Mouse (Mus musculus) liver, embryonic 13.5 days (tissue): ENCODE measurements around the gene Dohh. TPM values are rescaled to one million over a fixed set of nuclear protein-coding genes. Genes with fewer than 3 reads are reported as not detected.

ENCODE experiments used
- ATAC-seq: fragments of 200-750 bp; cut with Nextera tagmentation; 2 replicates; pipeline ENCODE4 v1.8.0; 2017; ENCODE audit warnings: low read depth, mild to moderate bottlenecking, moderate number of reproducible peaks, moderate library complexity
- DNase-seq: peaks from one replicate; pipeline ENCODE4 v3.0.0; 2022
- H3K27ac ChIP-seq: fragments of 300-500 bp; sonication (generic); 2 replicates; pipeline ENCODE4 v1.5.1; 2015; ENCODE audit warnings: moderate library complexity, mild to moderate bottlenecking, inconsistent platforms
- H3K27me3 ChIP-seq: fragments of 300-500 bp; sonication (generic); 2 replicates; pipeline ENCODE4 v1.6.1; 2015; ENCODE audit warnings: mild to moderate bottlenecking, inconsistent platforms
- H3K36me3 ChIP-seq: fragments of 300-500 bp; sonication (generic); 2 replicates; pipeline ENCODE4 v1.6.1; 2015; ENCODE audit warnings: mild to moderate bottlenecking, inconsistent platforms
- H3K4me1 ChIP-seq: fragments of 300-500 bp; sonication (generic); replicated peaks from 2 replicates; pipeline ENCODE4 v1.6.1; 2015; ENCODE audit warnings: inconsistent platforms
- H3K4me2 ChIP-seq: fragments of 300-500 bp; sonication (generic); 2 replicates; pipeline ENCODE4 v1.6.1; 2015; ENCODE audit warnings: inconsistent platforms, mild to moderate bottlenecking, moderate library complexity
- H3K4me3 ChIP-seq: fragments of 300-500 bp; sonication (generic); replicated peaks from 2 replicates; pipeline ENCODE4 v1.5.1; 2015; ENCODE audit warnings: mild to moderate bottlenecking, inconsistent platforms
- H3K9ac ChIP-seq: fragments of 300-500 bp; sonication (generic); 2 replicates; pipeline ENCODE4 v1.6.1; 2015; ENCODE audit warnings: mild to moderate bottlenecking, inconsistent platforms
- H3K9me3 ChIP-seq: fragments of 300-500 bp; sonication (generic); replicated peaks from 2 replicates; pipeline ENCODE4 v1.6.1; 2016; ENCODE audit warnings: inconsistent platforms
- WGBS: fragments of 180-500 bp; shearing (Covaris S2); methylation state at CpG from one replicate; pipeline ENCODE4 v1.1.7; 2015; ENCODE audit not compliant: insufficient replicate concordance; 5-methylcytosine and 5-hydroxymethylcytosine counted together
- polyA plus RNA-seq: library from polyadenylated mRNA; unstranded; fragments of >200 nt; fragmentation: Nextera tagmentation; extraction: Ambion mirVana; gene quantifications from 2 replicates; pipeline ENCODE4 v1.2.1, GENCODE M21; 2015

Dohh gene
- polyA plus RNA-seq, 1 experiment from 2014 or later: 68.7 TPM

DNA sequence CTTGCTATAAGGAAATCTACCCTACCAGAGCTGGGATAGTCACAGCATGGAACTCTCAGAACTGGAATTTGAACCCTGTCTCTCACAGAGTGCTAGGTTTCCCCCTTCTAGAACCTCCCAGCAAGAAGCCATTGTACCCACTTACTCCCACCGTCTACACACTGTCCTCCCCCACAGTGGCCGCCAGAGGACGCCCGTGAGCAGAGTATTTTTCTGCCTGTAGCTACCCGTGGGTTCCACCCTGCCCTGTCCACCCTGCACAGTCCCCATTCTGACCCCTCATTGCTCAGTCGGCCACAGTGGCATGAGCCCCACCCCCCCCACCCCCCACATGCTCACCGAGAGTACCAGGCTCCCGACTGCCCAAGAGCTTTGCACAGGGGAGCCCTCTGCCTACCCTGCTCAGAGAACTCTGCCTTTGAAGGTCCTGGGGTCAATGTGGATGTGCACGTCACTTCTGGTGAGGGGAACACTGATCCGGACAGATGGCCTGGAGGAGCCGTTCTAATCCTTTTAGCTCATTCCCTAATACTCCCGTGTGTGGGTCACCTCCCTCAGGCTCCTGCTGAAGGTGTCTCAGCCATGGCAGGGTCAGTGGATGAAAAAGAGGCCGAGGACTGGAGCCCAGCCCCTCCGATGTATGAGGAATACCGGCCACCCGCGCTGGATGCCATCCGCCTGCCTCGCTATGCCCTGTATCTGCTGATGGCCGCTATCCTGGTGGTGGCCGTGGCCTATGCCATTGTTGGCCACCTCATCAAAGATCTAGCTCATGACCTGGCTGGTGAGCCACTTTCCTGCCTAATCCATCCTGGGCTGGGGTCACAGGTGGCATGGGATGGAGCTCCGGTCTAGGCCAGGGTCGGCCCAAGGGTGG, 5.8 kb downstream of the Dohh start:
- WGBS: 56% methylated on average over 23 of the region's 23 CpGs
- Histone ChIP-seq H3K9ac (peak overlapping the region; percentile 41; the same call in 1 of the 2 replicates), H3K27ac (peak overlapping the region; percentile 50)

DNA sequence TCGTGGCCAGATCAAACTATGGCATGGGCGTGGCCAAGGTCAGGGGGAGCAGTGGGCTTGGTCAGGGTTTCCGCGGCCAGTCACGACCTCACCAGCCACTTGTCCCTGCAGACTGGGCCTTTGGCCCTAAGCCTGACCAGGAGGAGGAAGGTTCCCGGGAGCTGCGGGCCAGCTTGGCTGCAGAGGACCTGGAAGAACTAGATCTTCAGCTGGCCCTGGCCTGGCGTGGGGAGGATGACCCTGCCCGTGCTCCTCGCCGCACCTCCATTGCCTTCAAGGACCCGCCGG, 6.4 kb downstream of the Dohh start:
- Histone ChIP-seq H3K4me1 (peaks cover 50% of the 10 kb centered on the region), H3K27ac (no peak overlapping the region), H3K9ac (no peak overlapping the region), H3K36me3 (peaks cover 38% of the 10 kb centered on the region), H3K4me3 (no peak overlapping the region), H3K9me3 (no peaks in the 10 kb centered on the region), H3K27me3 (no peaks in the 10 kb centered on the region), H3K4me2 (no peak overlapping the region)
- 88% methylated on average over 13 of the region's 13 CpGs for WGBS
- ATAC-seq (no peak), DNase-seq (no peak)

More for the DNA sequence above, 5.8 kb downstream of the Dohh start:
- DNase-seq (peak; percentile 61), ATAC-seq (peak; percentile 39)
- Histone ChIP-seq H3K27me3 (no peaks in the 10 kb centered on the region), H3K4me3 (no peak overlapping the region), H3K4me2 (no peak overlapping the region), H3K4me1 (peaks cover 56% of the 10 kb centered on the region), H3K9me3 (no peaks in the 10 kb centered on the region), H3K36me3 (peaks cover 38% of the 10 kb centered on the region)

DNA sequence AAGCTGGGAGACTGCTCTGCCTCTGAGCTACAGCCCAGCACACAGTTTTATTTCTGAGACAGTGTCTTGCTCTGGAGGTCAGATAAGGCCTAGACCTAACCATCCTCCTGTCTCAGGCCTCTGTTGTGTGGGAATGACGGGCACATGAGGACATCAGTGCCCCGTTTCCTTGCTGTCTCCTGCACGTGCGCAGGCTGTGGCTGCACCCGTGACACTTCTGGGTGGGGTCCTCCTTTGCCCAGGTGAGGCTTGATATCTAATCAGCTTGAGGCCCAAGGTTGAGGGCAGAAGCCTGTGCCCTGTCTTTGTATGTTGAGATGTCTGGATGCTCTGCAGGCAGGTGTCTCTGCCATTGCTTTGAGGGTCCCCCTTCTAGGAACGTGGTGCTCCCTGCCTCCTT, 8.0 kb downstream of the Dohh start:
- H3K4me3 ChIP-seq: no peak overlapping the region
- DNase-seq (no peak), ATAC-seq (no peak)
- H3K36me3 ChIP-seq: peaks cover 24% of the 10 kb centered on the region
- H3K9me3 ChIP-seq: no peaks in the 10 kb centered on the region
- 59% methylated on average over 6 of the region's 6 CpGs for WGBS
- H3K4me1 ChIP-seq: peaks cover 43% of the 10 kb centered on the region
- H3K27me3 ChIP-seq: no peaks in the 10 kb centered on the region
- H3K4me2 ChIP-seq: no peak overlapping the region
- H3K27ac ChIP-seq: no peak overlapping the region; the same call in 1 of the 2 replicates
- H3K9ac ChIP-seq: no peak overlapping the region

DNA sequence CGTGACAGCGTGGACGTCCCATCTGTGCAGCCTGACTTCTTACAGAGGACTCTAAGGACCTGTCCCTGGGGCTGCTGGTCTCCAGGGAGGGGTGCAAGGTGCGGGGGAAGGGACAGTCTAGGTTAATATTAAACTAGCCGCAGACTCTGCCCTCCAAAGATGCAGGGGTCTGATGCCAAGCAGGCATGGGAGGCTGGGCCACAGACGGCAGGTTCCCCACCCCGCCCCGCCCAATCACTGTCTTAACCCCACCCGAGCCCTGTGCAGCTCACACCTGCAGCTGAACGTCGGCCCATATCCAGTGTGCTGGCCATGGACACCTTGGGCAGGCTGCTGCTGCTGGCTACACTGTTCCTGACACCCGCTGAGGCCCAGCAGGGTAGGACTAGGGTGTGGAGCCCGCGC, 8.6 kb downstream of the Dohh start, which contains the start of gene Smim24:
Gene Smim24, plus strand, starts transcription at position 271 of the 405 bp plus-strand sequence.
- Histone ChIP-seq H3K27me3 (no peaks in the 10 kb centered on the region), H3K9me3 (no peaks in the 10 kb centered on the region), H3K4me1 (peaks cover 42% of the 10 kb centered on the region), H3K4me2 (peak within 1 kb of the TSS; percentile 66), H3K36me3 (peaks cover 19% of the 10 kb centered on the region), H3K4me3 (peak within 1 kb of the TSS; percentile 34), H3K9ac (peak within 1 kb of the TSS; percentile 50), H3K27ac (peak within 1 kb of the TSS; percentile 55)
- DNase-seq (no peak), ATAC-seq (no peak)
- 55% methylated on average over 14 of the region's 14 CpGs for WGBS

DNA sequence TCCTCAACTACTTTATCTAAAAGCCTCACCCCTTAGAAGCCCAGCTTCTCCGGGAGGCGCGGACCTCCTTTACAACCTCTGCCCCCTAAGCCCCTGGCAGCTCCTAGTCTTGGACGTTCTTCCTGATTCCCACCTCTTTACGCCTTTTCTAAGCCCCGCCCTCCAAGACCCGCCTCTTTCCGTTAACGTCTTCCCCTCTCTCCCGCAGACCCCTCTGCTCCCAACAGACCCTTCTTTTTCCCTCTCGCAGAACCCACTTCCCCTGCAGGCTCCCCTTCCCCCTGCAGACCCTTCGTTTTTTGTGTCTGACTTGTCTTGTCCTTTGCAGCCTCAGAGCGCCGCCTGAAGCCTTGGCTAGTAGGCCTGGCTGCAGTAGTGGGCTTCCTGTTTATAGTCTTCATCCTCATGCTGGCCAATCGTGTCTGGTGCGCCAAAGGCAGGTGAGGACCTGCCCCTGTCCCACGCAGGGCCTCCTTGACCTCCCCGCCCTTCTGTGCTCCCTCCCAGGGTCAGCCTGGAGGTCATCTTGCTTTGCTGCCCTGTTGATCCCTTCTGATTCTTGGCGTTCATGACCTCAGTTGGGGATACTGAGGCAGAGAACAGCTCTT, 9.3 kb downstream of the Dohh start:
- Histone ChIP-seq H3K27ac (peak overlapping the region; percentile 55), H3K4me1 (peaks cover 35% of the 10 kb centered on the region), H3K9ac (peak overlapping the region; percentile 50), H3K36me3 (peaks cover 11% of the 10 kb centered on the region), H3K4me3 (peak overlapping the region; percentile 34), H3K4me2 (peak overlapping the region; percentile 66), H3K9me3 (no peaks in the 10 kb centered on the region), H3K27me3 (no peaks in the 10 kb centered on the region)
- 6% methylated on average over 19 of the region's 19 CpGs for WGBS
- no peak for DNase-seq
- no peak for ATAC-seq

DNA sequence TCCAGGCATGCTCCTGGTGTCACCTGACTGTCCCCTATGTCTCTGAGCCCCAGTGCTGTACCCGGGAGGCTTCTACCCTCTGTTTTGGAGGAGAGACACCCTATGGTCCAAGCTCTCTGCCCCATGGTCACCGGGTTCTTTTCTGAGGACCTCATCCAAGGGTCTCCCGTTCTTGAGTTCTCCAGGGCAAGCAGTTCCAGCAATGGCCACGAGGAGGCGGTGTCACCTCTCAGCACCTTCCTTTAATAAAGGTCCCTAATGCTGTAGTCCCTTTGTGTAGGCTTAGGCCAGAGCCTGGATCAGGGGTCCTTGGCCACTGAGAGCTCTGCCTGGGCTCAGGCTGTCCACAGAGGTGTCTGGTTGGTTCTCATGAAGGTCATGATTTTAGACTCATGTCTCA, 10.9 kb downstream of the Dohh start:
- ATAC-seq: no peak
- DNase-seq: no peak
- WGBS: 9% methylated on average over 5 of the region's 5 CpGs

DNA sequence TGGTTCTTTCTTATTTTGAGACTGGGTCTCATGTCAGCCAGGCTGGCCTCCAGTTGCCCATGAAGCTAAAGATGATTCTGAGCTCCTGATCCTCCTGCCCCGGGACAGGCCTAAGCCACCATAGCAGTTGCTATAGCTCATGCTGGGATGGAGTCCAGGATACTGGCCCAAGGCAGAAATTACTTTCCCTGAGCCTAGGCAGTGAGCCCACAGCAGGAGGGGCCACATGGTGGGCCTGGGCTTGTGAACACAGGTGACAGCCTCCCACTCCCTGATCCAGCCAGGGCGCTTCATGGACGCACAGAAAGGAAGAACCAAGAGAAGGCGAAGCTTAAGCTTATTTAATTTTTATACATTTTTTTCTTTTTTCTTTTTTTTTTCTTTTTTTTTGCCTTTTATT, 11.6 kb downstream of the Dohh start:
- no peak overlapping the region for H3K4me3 ChIP-seq
- H3K27ac ChIP-seq: no peak overlapping the region
- H3K9me3 ChIP-seq: no peaks in the 10 kb centered on the region
- WGBS: 85% methylated on average over 4 of the region's 4 CpGs
- no peak overlapping the region for H3K9ac ChIP-seq
- no peak overlapping the region for H3K4me2 ChIP-seq
- no peak for DNase-seq
- H3K36me3 ChIP-seq: peaks cover 20% of the 10 kb centered on the region
- no peak for ATAC-seq
- peaks cover 24% of the 10 kb centered on the region for H3K4me1 ChIP-seq
- H3K27me3 ChIP-seq: peaks cover 6% of the 10 kb centered on the region; the same call in 1 of the 2 replicates

More for the DNA sequence above, 10.9 kb downstream of the Dohh start:
- Histone ChIP-seq H3K9ac (no peak overlapping the region), H3K27me3 (0 out of 2 replicates have a peak, but pooled peaks cover 2% of the 10 kb centered on the region), H3K36me3 (peaks cover 13% of the 10 kb centered on the region), H3K27ac (no peak overlapping the region), H3K4me2 (no peak overlapping the region), H3K4me3 (no peak overlapping the region), H3K9me3 (no peaks in the 10 kb centered on the region), H3K4me1 (peaks cover 23% of the 10 kb centered on the region)

DNA sequence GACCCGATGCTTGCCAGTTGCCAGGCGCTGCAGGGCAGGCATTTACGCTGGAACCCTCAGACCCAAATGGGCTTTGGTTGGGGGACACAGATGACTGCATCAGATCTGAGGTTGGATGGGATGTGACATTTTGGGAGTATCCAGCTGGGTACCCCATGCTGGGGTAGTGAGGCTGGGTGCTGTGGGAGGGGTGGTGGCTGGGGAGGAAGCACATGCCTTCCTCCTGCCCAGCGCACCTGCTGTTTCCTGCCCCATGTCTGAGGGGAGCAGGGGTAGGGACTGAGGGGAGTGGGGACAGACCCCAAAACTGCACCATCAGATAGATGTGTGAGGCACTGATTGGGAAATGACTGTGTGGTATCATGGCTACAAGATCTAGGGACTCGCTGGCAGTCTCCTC, 12.5 kb downstream of the Dohh start:
- DNase-seq (no peak), ATAC-seq (no peak)
- no peaks in the 10 kb centered on the region for H3K9me3 ChIP-seq
- H3K4me2 ChIP-seq: no peak overlapping the region
- H3K36me3 ChIP-seq: peaks cover 20% of the 10 kb centered on the region
- peaks cover 33% of the 10 kb centered on the region for H3K4me1 ChIP-seq
- no peak overlapping the region for H3K9ac ChIP-seq
- H3K27ac ChIP-seq: no peak overlapping the region
- WGBS: 91% methylated on average over 5 of the region's 5 CpGs
- H3K4me3 ChIP-seq: no peak overlapping the region
- H3K27me3 ChIP-seq: peaks cover 6% of the 10 kb centered on the region; the same call in 1 of the 2 replicates

DNA sequence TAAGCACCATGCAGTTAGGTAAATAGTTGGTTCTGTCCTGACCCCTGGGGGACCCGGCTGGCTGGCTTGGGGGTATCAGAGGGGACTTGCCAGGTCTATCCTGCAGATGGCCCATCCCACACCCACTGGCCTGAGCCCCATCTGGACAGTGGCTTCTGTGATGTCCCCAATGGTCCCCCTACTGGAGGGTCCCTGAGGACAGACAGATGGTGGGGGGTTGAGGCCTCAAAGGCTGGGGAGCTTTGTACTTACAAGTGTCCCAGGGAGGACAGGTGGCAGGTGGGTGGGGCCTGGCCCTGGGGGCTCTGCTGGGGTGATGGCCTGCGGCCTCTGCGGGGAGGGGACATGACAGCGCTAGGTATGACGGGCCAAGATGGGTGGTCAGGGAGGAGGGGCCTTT, 15.1 kb downstream of the Dohh start:
- DNase-seq (no peak), ATAC-seq (no peak)
- Histone ChIP-seq H3K27ac (no peak overlapping the region), H3K9me3 (no peaks in the 10 kb centered on the region), H3K4me1 (peaks cover 32% of the 10 kb centered on the region), H3K9ac (no peak overlapping the region), H3K4me2 (no peak overlapping the region), H3K4me3 (no peak overlapping the region), H3K36me3 (peaks cover 20% of the 10 kb centered on the region), H3K27me3 (peaks cover 15% of the 10 kb centered on the region; the same call in 1 of the 2 replicates)
- WGBS: 78% methylated on average over 5 of the region's 5 CpGs

DNA sequence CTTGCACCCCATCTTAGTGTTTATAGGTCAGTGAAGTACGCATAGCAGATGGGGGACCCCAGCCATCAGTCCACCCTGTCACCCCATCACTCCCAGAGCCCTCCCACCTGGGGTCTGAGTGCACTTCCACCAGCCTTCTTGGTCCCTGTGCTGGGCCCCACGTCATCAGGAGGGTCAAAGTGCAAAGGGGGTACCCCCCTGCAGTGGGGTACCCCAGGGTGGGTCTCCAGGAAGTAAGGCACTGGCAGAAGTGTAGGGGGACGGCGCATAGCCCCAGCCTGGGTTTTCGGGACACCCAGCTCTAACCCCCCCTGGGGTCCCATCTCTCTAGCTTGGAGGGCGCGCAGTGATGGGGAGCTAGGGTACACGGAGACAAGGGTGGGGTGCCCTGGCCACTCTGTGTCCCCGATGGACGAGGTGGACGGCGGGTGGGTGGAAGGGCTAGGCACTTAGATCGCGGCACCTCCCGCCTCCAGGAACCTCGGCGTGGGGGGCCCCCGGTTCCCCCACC, 15.6 kb downstream of the Dohh start:
- H3K9me3 ChIP-seq: no peaks in the 10 kb centered on the region
- 82% methylated on average over 18 of the region's 18 CpGs for WGBS
- no peak overlapping the region for H3K4me2 ChIP-seq
- peaks cover 20% of the 10 kb centered on the region for H3K36me3 ChIP-seq
- H3K4me1 ChIP-seq: peaks cover 36% of the 10 kb centered on the region
- no peak overlapping the region for H3K27ac ChIP-seq
- DNase-seq: no peak
- no peak overlapping the region for H3K9ac ChIP-seq
- ATAC-seq: no peak
- H3K4me3 ChIP-seq: no peak overlapping the region
- peaks cover 21% of the 10 kb centered on the region; the same call in 1 of the 2 replicates for H3K27me3 ChIP-seq

DNA sequence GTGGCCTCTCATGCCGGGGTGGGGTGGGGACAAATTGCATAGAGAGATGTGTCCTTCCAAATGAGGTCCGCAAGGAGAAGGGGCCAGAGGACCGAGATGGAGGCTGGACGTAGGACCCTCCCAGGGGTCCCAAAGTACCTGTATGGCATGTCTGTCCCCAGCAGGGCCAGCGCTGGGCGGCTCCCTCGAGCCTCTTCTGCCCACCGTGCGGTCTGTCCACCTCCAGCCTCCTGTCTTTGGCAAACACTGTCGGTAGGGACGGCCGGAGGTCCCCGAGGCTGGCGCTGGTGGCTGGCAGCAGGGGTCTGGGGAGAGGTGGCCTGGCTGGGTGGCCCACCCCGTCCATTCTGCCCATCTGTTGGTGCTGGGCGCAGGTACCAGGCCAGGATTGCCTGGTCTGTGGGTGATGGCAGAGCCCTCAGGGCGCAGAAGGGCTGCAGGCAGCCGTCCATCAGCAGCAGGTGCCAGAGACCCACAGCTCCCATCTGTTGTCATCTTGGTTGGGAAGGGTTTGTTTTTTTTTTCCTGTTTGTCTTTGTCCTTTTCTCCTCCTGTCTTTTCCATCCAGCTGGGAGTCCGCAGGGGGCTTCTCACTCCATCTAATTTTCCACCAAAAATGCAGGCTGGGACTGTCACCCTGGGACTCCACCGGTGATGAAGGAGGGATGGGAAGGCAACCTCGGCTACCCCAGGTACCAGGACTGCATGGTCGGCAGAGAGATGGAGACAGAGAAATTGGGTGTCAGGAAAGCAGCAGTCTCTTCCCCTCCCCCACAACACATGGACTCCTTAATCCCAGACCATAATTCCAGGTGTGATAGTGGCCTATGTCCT, 16.4 kb downstream of the Dohh start:
- H3K4me2 ChIP-seq: no peak overlapping the region
- H3K9ac ChIP-seq: no peak overlapping the region
- ATAC-seq (no peak), DNase-seq (no peak)
- peaks cover 28% of the 10 kb centered on the region for H3K27me3 ChIP-seq
- 62% methylated on average over 22 of the region's 22 CpGs for WGBS
- no peaks in the 10 kb centered on the region for H3K9me3 ChIP-seq
- H3K4me3 ChIP-seq: no peak overlapping the region
- H3K27ac ChIP-seq: no peak overlapping the region
- peaks cover 37% of the 10 kb centered on the region for H3K4me1 ChIP-seq
- peaks cover 20% of the 10 kb centered on the region for H3K36me3 ChIP-seq
